Mouse (Mus musculus): ENCODE data around the gene Foxd1. TPM values are rescaled to one million over a fixed set of nuclear protein-coding genes. Genes with fewer than 3 reads are reported as not detected.

Gene Foxd1
- polyA plus RNA-seq, 1 experiment = not detected

- peaks cover 27% of the 10 kb centered on the region for H3K36me3 ChIP-seq (ENCODE audit: control insufficient read depth, insufficient read depth, low read length)
- DNase-seq (ENCODE audit: low read depth in 1 of 2, low spot score in 2 of 2) = no peak
- H3K4me3 ChIP-seq (ENCODE audit: extremely low read depth, insufficient read depth, insufficient read length) = no peak overlapping the region
- 80% methylated on average over 7 of the region's 7 CpGs for WGBS
- H3K27ac ChIP-seq (ENCODE audit: insufficient read depth, low read length) = no peak overlapping the region
- no peak for TF ChIP-seq CTCF (IDR thresholded peaks at IDR 0.05; ENCODE audit: extremely low read depth, insufficient read depth, insufficient read length, insufficient replicate concordance)
- no peak for TF ChIP-seq POLR2A (IDR thresholded peaks at IDR 0.05; ENCODE audit: low read depth, low read length)
- peaks cover 2% of the 10 kb centered on the region; the same call in 1 of the 2 replicates for H3K4me1 ChIP-seq (ENCODE audit: control insufficient read depth, insufficient read depth, insufficient read length)
- H3K27me3 ChIP-seq (ENCODE audit: control insufficient read depth, insufficient read depth, low read length) = no peaks in the 10 kb centered on the region
These were observed 40.4 kb upstream of the Foxd1 start for GRCm38 (mm10) chr13:98313631-98314030.

GRCm38 (mm10) chr13:98315124-98315523, 38.9 kb upstream of the Foxd1 start:
- DNase-seq (ENCODE audit: low read depth in 1 of 2, low spot score in 2 of 2) = no peak
- no peak overlapping the region for H3K4me3 ChIP-seq (ENCODE audit: extremely low read depth, insufficient read depth, insufficient read length)

GRCm38 (mm10) chr13:98316140-98316479, 37.9 kb upstream of the Foxd1 start:
- no peak for DNase-seq (ENCODE audit: low read depth in 1 of 2, low spot score in 2 of 2)
- Histone ChIP-seq H3K4me1 (ENCODE audit: control insufficient read depth, insufficient read depth, insufficient read length) (peaks cover 2% of the 10 kb centered on the region; the same call in 1 of the 2 replicates), H3K27ac (ENCODE audit: insufficient read depth, low read length) (no peak overlapping the region), H3K4me3 (ENCODE audit: extremely low read depth, insufficient read depth, insufficient read length) (peak overlapping the region; percentile 95), H3K27me3 (ENCODE audit: control insufficient read depth, insufficient read depth, low read length) (no peaks in the 10 kb centered on the region), H3K36me3 (ENCODE audit: control insufficient read depth, insufficient read depth, low read length) (peaks cover 15% of the 10 kb centered on the region)
- TF ChIP-seq CTCF (IDR thresholded peaks at IDR 0.05; ENCODE audit: extremely low read depth, insufficient read depth, insufficient read length, insufficient replicate concordance) (no peak), POLR2A (IDR thresholded peaks at IDR 0.05; ENCODE audit: low read depth, low read length) (no peak)
- under 1% methylated on average over 16 of the region's 17 CpGs for WGBS

More at GRCm38 (mm10) chr13:98315124-98315523, 38.9 kb upstream of the Foxd1 start:
- peaks cover 2% of the 10 kb centered on the region; the same call in 1 of the 2 replicates for H3K4me1 ChIP-seq (ENCODE audit: control insufficient read depth, insufficient read depth, insufficient read length)
- 79% methylated on average over 4 of the region's 4 CpGs for WGBS
- no peaks in the 10 kb centered on the region for H3K27me3 ChIP-seq (ENCODE audit: control insufficient read depth, insufficient read depth, low read length)
- TF ChIP-seq CTCF (IDR thresholded peaks at IDR 0.05; ENCODE audit: extremely low read depth, insufficient read depth, insufficient read length, insufficient replicate concordance) (no peak), POLR2A (IDR thresholded peaks at IDR 0.05; ENCODE audit: low read depth, low read length) (no peak)
- H3K36me3 ChIP-seq (ENCODE audit: control insufficient read depth, insufficient read depth, low read length) = peaks cover 23% of the 10 kb centered on the region
- no peak overlapping the region for H3K27ac ChIP-seq (ENCODE audit: insufficient read depth, low read length)

- WGBS = under 1% methylated on average over 87 of the region's 90 CpGs
- TF ChIP-seq CTCF (IDR thresholded peaks at IDR 0.05; ENCODE audit: extremely low read depth, insufficient read depth, insufficient read length, insufficient replicate concordance) (no peak), POLR2A (IDR thresholded peaks at IDR 0.05; ENCODE audit: low read depth, low read length) (no peak; the same call in 1 of the 2 replicates)
These were observed 37.4 kb upstream of the Foxd1 start, which contains the start of gene Btf3 for GRCm38 (mm10) chr13:98316480-98317245. Btf3 (minus strand) TSS chr13:98317006.

GRCm38 (mm10) chr13:98317246-98317677, 36.8 kb upstream of the Foxd1 start:
- Histone ChIP-seq H3K36me3 (ENCODE audit: control insufficient read depth, insufficient read depth, low read length) (peaks cover 7% of the 10 kb centered on the region), H3K27ac (ENCODE audit: insufficient read depth, low read length) (peak overlapping the region; percentile 65), H3K27me3 (ENCODE audit: control insufficient read depth, insufficient read depth, low read length) (no peaks in the 10 kb centered on the region), H3K4me1 (ENCODE audit: control insufficient read depth, insufficient read depth, insufficient read length) (peaks cover 2% of the 10 kb centered on the region; the same call in 1 of the 2 replicates), H3K4me3 (ENCODE audit: extremely low read depth, insufficient read depth, insufficient read length) (peak overlapping the region; percentile 95)
- TF ChIP-seq POLR2A (IDR thresholded peaks at IDR 0.05; ENCODE audit: low read depth, low read length) (no peak), CTCF (IDR thresholded peaks at IDR 0.05; ENCODE audit: extremely low read depth, insufficient read depth, insufficient read length, insufficient replicate concordance) (no peak)
- DNase-seq (ENCODE audit: low read depth in 1 of 2, low spot score in 2 of 2) = no peak
- 2% methylated on average over 16 of the region's 16 CpGs for WGBS

More at GRCm38 (mm10) chr13:98316480-98317245, 37.4 kb upstream of the Foxd1 start, which contains the start of gene Btf3:
- Histone ChIP-seq H3K27me3 (ENCODE audit: control insufficient read depth, insufficient read depth, low read length) (no peaks in the 10 kb centered on the region), H3K36me3 (ENCODE audit: control insufficient read depth, insufficient read depth, low read length) (peaks cover 9% of the 10 kb centered on the region), H3K4me3 (ENCODE audit: extremely low read depth, insufficient read depth, insufficient read length) (peak within 1 kb of the TSS; percentile 95), H3K27ac (ENCODE audit: insufficient read depth, low read length) (peak within 1 kb of the TSS; percentile 73), H3K4me1 (ENCODE audit: control insufficient read depth, insufficient read depth, insufficient read length) (peaks cover 2% of the 10 kb centered on the region; the same call in 1 of the 2 replicates)
- DNase-seq (ENCODE audit: low read depth in 1 of 2, low spot score in 2 of 2) = peak; percentile 84 to 88

GRCm38 (mm10) chr13:98317911-98318310, 36.1 kb upstream of the Foxd1 start:
- no peak overlapping the region for H3K4me3 ChIP-seq (ENCODE audit: extremely low read depth, insufficient read depth, insufficient read length)
- no peak overlapping the region for H3K27ac ChIP-seq (ENCODE audit: insufficient read depth, low read length)
- TF ChIP-seq POLR2A (IDR thresholded peaks at IDR 0.05; ENCODE audit: low read depth, low read length) (no peak), CTCF (IDR thresholded peaks at IDR 0.05; ENCODE audit: extremely low read depth, insufficient read depth, insufficient read length, insufficient replicate concordance) (no peak)
- WGBS = 89% methylated on average over 6 of the region's 6 CpGs
- peaks cover 4% of the 10 kb centered on the region; the same call in 1 of the 2 replicates for H3K36me3 ChIP-seq (ENCODE audit: control insufficient read depth, insufficient read depth, low read length)
- DNase-seq (ENCODE audit: low read depth in 1 of 2, low spot score in 2 of 2) = no peak
- H3K4me1 ChIP-seq (ENCODE audit: control insufficient read depth, insufficient read depth, insufficient read length) = peaks cover 2% of the 10 kb centered on the region; the same call in 1 of the 2 replicates
- H3K27me3 ChIP-seq (ENCODE audit: control insufficient read depth, insufficient read depth, low read length) = no peaks in the 10 kb centered on the region

All from spleen, adult 2 months (tissue).